Mouse (Mus musculus) liver, embryonic 13.5 days (tissue): Measurements from ENCODE around the gene Wdr34. TPM values are rescaled to one million over a fixed set of nuclear protein-coding genes. Genes with fewer than 3 reads are reported as not detected.

Experiments
- ATAC-seq: fragments of 200-750 bp; cut with Nextera tagmentation; 2 replicates; pipeline ENCODE4 v1.8.0; 2017; ENCODE audit warnings: low read depth, mild to moderate bottlenecking, moderate number of reproducible peaks, moderate library complexity
- DNase-seq: peaks from one replicate; pipeline ENCODE4 v3.0.0; 2022
- H3K27ac ChIP-seq: fragments of 300-500 bp; sonication (generic); 2 replicates; pipeline ENCODE4 v1.5.1; 2015; ENCODE audit warnings: moderate library complexity, mild to moderate bottlenecking, inconsistent platforms
- H3K27me3 ChIP-seq: fragments of 300-500 bp; sonication (generic); 2 replicates; pipeline ENCODE4 v1.6.1; 2015; ENCODE audit warnings: mild to moderate bottlenecking, inconsistent platforms
- H3K36me3 ChIP-seq: fragments of 300-500 bp; sonication (generic); 2 replicates; pipeline ENCODE4 v1.6.1; 2015; ENCODE audit warnings: mild to moderate bottlenecking, inconsistent platforms
- H3K4me1 ChIP-seq: fragments of 300-500 bp; sonication (generic); replicated peaks from 2 replicates; pipeline ENCODE4 v1.6.1; 2015; ENCODE audit warnings: inconsistent platforms
- H3K4me2 ChIP-seq: fragments of 300-500 bp; sonication (generic); 2 replicates; pipeline ENCODE4 v1.6.1; 2015; ENCODE audit warnings: inconsistent platforms, mild to moderate bottlenecking, moderate library complexity
- H3K4me3 ChIP-seq: fragments of 300-500 bp; sonication (generic); replicated peaks from 2 replicates; pipeline ENCODE4 v1.5.1; 2015; ENCODE audit warnings: mild to moderate bottlenecking, inconsistent platforms
- H3K9ac ChIP-seq: fragments of 300-500 bp; sonication (generic); 2 replicates; pipeline ENCODE4 v1.6.1; 2015; ENCODE audit warnings: mild to moderate bottlenecking, inconsistent platforms
- H3K9me3 ChIP-seq: fragments of 300-500 bp; sonication (generic); replicated peaks from 2 replicates; pipeline ENCODE4 v1.6.1; 2016; ENCODE audit warnings: inconsistent platforms
- WGBS: fragments of 180-500 bp; shearing (Covaris S2); methylation state at CpG from one replicate; pipeline ENCODE4 v1.1.7; 2015; ENCODE audit not compliant: insufficient replicate concordance; 5-methylcytosine and 5-hydroxymethylcytosine counted together
- polyA plus RNA-seq: library from polyadenylated mRNA; unstranded; fragments of >200 nt; fragmentation: Nextera tagmentation; extraction: Ambion mirVana; gene quantifications from 2 replicates; pipeline ENCODE4 v1.2.1, GENCODE M21; 2015

Gene Wdr34
- 9.9 and 10.7 TPM in 2 replicates for polyA plus RNA-seq

- Histone ChIP-seq H3K4me3 (peak within 1 kb of the TSS; percentile 72), H3K27me3 (no peaks in the 10 kb centered on the region), H3K4me1 (peaks cover 22% of the 10 kb centered on the region), H3K9ac (peak within 1 kb of the TSS; percentile 79), H3K9me3 (no peaks in the 10 kb centered on the region), H3K36me3 (no peaks in the 10 kb centered on the region; the same call in 1 of the 2 replicates), H3K4me2 (peak within 1 kb of the TSS; percentile 80), H3K27ac (peak within 1 kb of the TSS; percentile 89)
- ATAC-seq (peak; percentile 94), DNase-seq (peak; percentile 98)
- under 1% methylated on average over 54 of the region's 54 CpGs for WGBS
These were observed at the start of gene Wdr34 for GRCm38 (mm10) chr2:30048699-30049388. Wdr34 (minus strand) TSS chr2:30048881.

- Histone ChIP-seq H3K27me3 (no peaks in the 10 kb centered on the region), H3K27ac (no peak overlapping the region), H3K4me2 (no peak overlapping the region), H3K36me3 (peaks cover 18% of the 10 kb centered on the region), H3K4me1 (peaks cover 55% of the 10 kb centered on the region), H3K4me3 (no peak overlapping the region), H3K9me3 (no peaks in the 10 kb centered on the region), H3K9ac (no peak overlapping the region)
- ATAC-seq = no peak
- peak; percentile 36 for DNase-seq
- WGBS = 64% methylated on average over 2 of the region's 2 CpGs
These were observed 47.3 kb upstream of the Wdr34 start for GRCm38 (mm10) chr2:30095882-30096527.

- Histone ChIP-seq H3K9ac (peak overlapping the region; percentile 88), H3K4me3 (peak overlapping the region; percentile 87), H3K4me1 (peaks cover 42% of the 10 kb centered on the region), H3K4me2 (peak overlapping the region; percentile 85), H3K9me3 (no peaks in the 10 kb centered on the region), H3K27me3 (no peaks in the 10 kb centered on the region), H3K36me3 (peaks cover 30% of the 10 kb centered on the region), H3K27ac (peak overlapping the region; percentile 76)
- ATAC-seq (no peak), DNase-seq (no peak)
- 1% methylated on average over 13 of the region's 13 CpGs for WGBS
These were observed 45.5 kb upstream of the Wdr34 start for GRCm38 (mm10) chr2:30094208-30094588.

- peak within 1 kb of the TSS; percentile 88 for H3K9ac ChIP-seq
- peak within 1 kb of the TSS; percentile 87 for H3K4me3 ChIP-seq
- ATAC-seq = peak; percentile 98
- peaks cover 37% of the 10 kb centered on the region for H3K4me1 ChIP-seq
- no peaks in the 10 kb centered on the region for H3K9me3 ChIP-seq
- DNase-seq = peak; percentile 99
- H3K27me3 ChIP-seq = no peaks in the 10 kb centered on the region
- H3K27ac ChIP-seq = peak within 1 kb of the TSS; percentile 81
- WGBS = under 1% methylated on average over 51 of the region's 51 CpGs
- peaks cover 30% of the 10 kb centered on the region for H3K36me3 ChIP-seq
- H3K4me2 ChIP-seq = peak within 1 kb of the TSS; percentile 85
These were observed 45.0 kb upstream of the Wdr34 start, which contains the start of gene Zdhhc12 for GRCm38 (mm10) chr2:30093471-30094207. Zdhhc12 (minus strand) TSS chr2:30093648.

- peak overlapping the region; percentile 81 for H3K27ac ChIP-seq
- WGBS = 49% methylated on average over 6 of the region's 6 CpGs
- H3K27me3 ChIP-seq = no peaks in the 10 kb centered on the region
- H3K4me3 ChIP-seq = peak overlapping the region; percentile 87
- H3K4me2 ChIP-seq = peak overlapping the region; percentile 85
- no peak for DNase-seq
- no peaks in the 10 kb centered on the region for H3K9me3 ChIP-seq
- H3K4me1 ChIP-seq = peaks cover 35% of the 10 kb centered on the region
- peaks cover 24% of the 10 kb centered on the region for H3K36me3 ChIP-seq
- ATAC-seq = no peak
- H3K9ac ChIP-seq = peak overlapping the region; percentile 88
These were observed 43.7 kb upstream of the Wdr34 start for GRCm38 (mm10) chr2:30092280-30092918.

GRCm38 (mm10) chr2:30091521-30091920, 42.8 kb upstream of the Wdr34 start:
- 90% methylated on average over 12 of the region's 12 CpGs for WGBS
- DNase-seq (no peak), ATAC-seq (no peak)
- no peaks in the 10 kb centered on the region for H3K27me3 ChIP-seq
- no peak overlapping the region for H3K9ac ChIP-seq
- no peak overlapping the region for H3K4me2 ChIP-seq
- H3K4me3 ChIP-seq = no peak overlapping the region
- no peak overlapping the region for H3K27ac ChIP-seq
- no peaks in the 10 kb centered on the region for H3K9me3 ChIP-seq
- H3K36me3 ChIP-seq = peaks cover 24% of the 10 kb centered on the region
- peaks cover 35% of the 10 kb centered on the region for H3K4me1 ChIP-seq

- Histone ChIP-seq H3K4me1 (peaks cover 13% of the 10 kb centered on the region), H3K9ac (no peak overlapping the region), H3K36me3 (peaks cover 24% of the 10 kb centered on the region), H3K4me3 (no peak overlapping the region), H3K9me3 (no peaks in the 10 kb centered on the region), H3K27ac (no peak overlapping the region), H3K27me3 (no peaks in the 10 kb centered on the region), H3K4me2 (no peak overlapping the region)
- 72% methylated on average over 4 of the region's 4 CpGs for WGBS
- ATAC-seq = no peak
- no peak for DNase-seq
These were observed 38.6 kb upstream of the Wdr34 start for GRCm38 (mm10) chr2:30087310-30087709.

GRCm38 (mm10) chr2:30084632-30085031, 36.0 kb upstream of the Wdr34 start:
- Histone ChIP-seq H3K27me3 (no peaks in the 10 kb centered on the region), H3K9me3 (no peaks in the 10 kb centered on the region), H3K9ac (no peak overlapping the region), H3K4me2 (peak overlapping the region; percentile 20; the same call in 1 of the 2 replicates), H3K4me3 (no peak overlapping the region), H3K4me1 (peaks cover 6% of the 10 kb centered on the region), H3K36me3 (no peaks in the 10 kb centered on the region; the same call in 1 of the 2 replicates), H3K27ac (no peak overlapping the region)
- WGBS = 44% methylated on average over 12 of the region's 12 CpGs
- DNase-seq (no peak), ATAC-seq (no peak)

- no peak for DNase-seq
These were observed 35.4 kb upstream of the Wdr34 start for GRCm38 (mm10) chr2:30084113-30084512.

GRCm38 (mm10) chr2:30080181-30080800, 31.6 kb upstream of the Wdr34 start:
- no peak overlapping the region for H3K4me3 ChIP-seq
- H3K9me3 ChIP-seq = no peaks in the 10 kb centered on the region
- no peaks in the 10 kb centered on the region for H3K36me3 ChIP-seq
- DNase-seq = no peak
- no peak for ATAC-seq
- H3K27ac ChIP-seq = no peak overlapping the region
- peaks cover 34% of the 10 kb centered on the region for H3K4me1 ChIP-seq
- H3K9ac ChIP-seq = no peak overlapping the region
- no peaks in the 10 kb centered on the region for H3K27me3 ChIP-seq
- H3K4me2 ChIP-seq = no peak overlapping the region
- WGBS = 78% methylated on average over 15 of the region's 15 CpGs

More at GRCm38 (mm10) chr2:30084113-30084512, 35.4 kb upstream of the Wdr34 start:
- H3K27ac ChIP-seq = no peak overlapping the region
- 57% methylated on average over 5 of the region's 5 CpGs for WGBS
- no peak overlapping the region for H3K9ac ChIP-seq
- H3K4me2 ChIP-seq = peak overlapping the region; percentile 20; the same call in 1 of the 2 replicates
- H3K4me1 ChIP-seq = peaks cover 12% of the 10 kb centered on the region
- no peaks in the 10 kb centered on the region for H3K9me3 ChIP-seq
- no peaks in the 10 kb centered on the region for H3K27me3 ChIP-seq
- H3K36me3 ChIP-seq = no peaks in the 10 kb centered on the region; the same call in 1 of the 2 replicates
- no peak overlapping the region for H3K4me3 ChIP-seq
- ATAC-seq = no peak
